Mouse (Mus musculus) forebrain, embryonic 13.5 days (tissue): Measurements from ENCODE around the gene Cenpq. TPM values are rescaled to one million over a fixed set of nuclear protein-coding genes. Genes with fewer than 3 reads are reported as not detected.

Experiments
- ATAC-seq: fragments of 200-750 bp; cut with Nextera tagmentation; 2 replicates; pipeline ENCODE4 v1.8.0; 2017
- H3K27ac ChIP-seq: fragments of 300-500 bp; sonication (generic); 2 replicates; pipeline ENCODE4 v1.5.1; 2015; ENCODE audit warnings: inconsistent platforms, mild to moderate bottlenecking, moderate library complexity
- H3K27me3 ChIP-seq: fragments of 300-500 bp; sonication (generic); 2 replicates; pipeline ENCODE4 v1.6.1; 2015; ENCODE audit warnings: mild to moderate bottlenecking, inconsistent platforms
- H3K36me3 ChIP-seq: fragments of 300-500 bp; sonication (generic); 2 replicates; pipeline ENCODE4 v1.6.1; 2015; ENCODE audit warnings: mild to moderate bottlenecking, inconsistent platforms; ENCODE audit not compliant: poor library complexity, severe bottlenecking
- H3K4me1 ChIP-seq: fragments of 300-500 bp; sonication (generic); 2 replicates; pipeline ENCODE4 v1.6.1; 2015; ENCODE audit warnings: inconsistent platforms
- H3K4me2 ChIP-seq: fragments of 300-500 bp; sonication (generic); 2 replicates; pipeline ENCODE4 v1.6.1; 2015; ENCODE audit warnings: inconsistent platforms, mild to moderate bottlenecking, moderate library complexity
- H3K4me3 ChIP-seq: fragments of 300-500 bp; sonication (generic); 2 replicates; pipeline ENCODE4 v1.5.1; 2015; ENCODE audit warnings: mild to moderate bottlenecking, inconsistent platforms
- H3K9ac ChIP-seq: fragments of 300-500 bp; sonication (generic); 2 replicates; pipeline ENCODE4 v1.6.1; 2015; ENCODE audit warnings: mild to moderate bottlenecking, inconsistent platforms
- H3K9me3 ChIP-seq: fragments of 300-500 bp; sonication (generic); replicated peaks from 2 replicates; pipeline ENCODE4 v1.6.1; 2016; ENCODE audit warnings: inconsistent platforms
- WGBS: fragments of 180-500 bp; shearing (Covaris S2); methylation state at CpG from one replicate; pipeline ENCODE4 v1.1.7; 2015; 5-methylcytosine and 5-hydroxymethylcytosine counted together
- polyA plus RNA-seq: library from polyadenylated mRNA; unstranded; fragments of >200 nt; fragmentation: Nextera tagmentation; extraction: Ambion mirVana; gene quantifications from 2 replicates; pipeline ENCODE4 v1.2.1, GENCODE M21; 2015

Gene Cenpq
- polyA plus RNA-seq, 1 experiment from 2014 or later, result 29.5 TPM

DNA sequence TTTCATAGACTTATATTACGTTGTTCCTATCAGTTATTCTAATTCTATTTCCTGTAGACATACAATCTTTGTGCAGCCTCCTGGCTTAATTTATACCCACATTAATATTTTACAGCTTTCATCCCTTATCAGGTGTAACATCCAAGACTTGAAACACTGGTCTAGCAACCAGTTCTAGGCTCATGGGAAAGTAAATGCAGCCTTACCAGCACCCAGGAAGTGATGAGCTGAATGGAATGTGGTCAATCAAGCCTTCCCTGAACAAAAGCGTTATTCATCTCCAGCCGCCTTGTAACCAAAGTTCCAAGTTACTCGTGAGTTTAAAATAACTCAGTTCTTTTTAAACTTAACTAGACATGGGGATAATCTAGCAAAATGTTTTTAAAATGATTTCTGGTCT, 49.7 kb downstream of the Cenpq start:
- H3K27ac ChIP-seq, result no peak overlapping the region
- 82% methylated on average over 4 of the region's 4 CpGs for WGBS
- ATAC-seq, result no peak
- H3K9me3 ChIP-seq, result no peaks in the 10 kb centered on the region
- H3K9ac ChIP-seq, result no peak overlapping the region
- peaks cover 5% of the 10 kb centered on the region; the same call in 1 of the 2 replicates for H3K4me1 ChIP-seq
- no peaks in the 10 kb centered on the region for H3K36me3 ChIP-seq
- H3K4me3 ChIP-seq, result no peak overlapping the region
- H3K4me2 ChIP-seq, result no peak overlapping the region
- H3K27me3 ChIP-seq, result no peaks in the 10 kb centered on the region

DNA sequence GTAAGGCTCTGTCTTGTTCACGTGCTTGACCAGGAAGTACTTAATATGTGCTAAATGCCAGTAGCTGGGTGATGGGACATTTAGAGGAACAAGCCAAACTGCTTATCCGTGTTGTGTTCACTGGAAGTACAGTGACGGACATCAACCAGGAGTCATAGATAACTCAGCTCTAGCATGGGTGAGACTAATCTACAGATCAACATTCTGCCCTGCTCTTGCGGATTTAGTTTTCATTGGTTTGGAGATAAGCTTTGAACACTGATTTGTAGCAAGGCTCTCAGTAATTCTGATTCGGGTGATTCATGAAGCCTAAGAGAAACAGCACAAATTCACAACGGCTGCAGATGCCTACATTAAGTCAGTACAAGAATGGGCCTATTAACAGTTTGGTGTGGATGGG, 52.7 kb downstream of the Cenpq start:
- Histone ChIP-seq H3K27me3 (no peaks in the 10 kb centered on the region), H3K9ac (no peak overlapping the region), H3K4me1 (peaks cover 9% of the 10 kb centered on the region; the same call in 1 of the 2 replicates), H3K4me2 (no peak overlapping the region), H3K36me3 (no peaks in the 10 kb centered on the region), H3K4me3 (no peak overlapping the region), H3K9me3 (no peaks in the 10 kb centered on the region), H3K27ac (no peak overlapping the region)
- ATAC-seq, result no peak
- WGBS, result 87% methylated on average over 6 of the region's 6 CpGs

DNA sequence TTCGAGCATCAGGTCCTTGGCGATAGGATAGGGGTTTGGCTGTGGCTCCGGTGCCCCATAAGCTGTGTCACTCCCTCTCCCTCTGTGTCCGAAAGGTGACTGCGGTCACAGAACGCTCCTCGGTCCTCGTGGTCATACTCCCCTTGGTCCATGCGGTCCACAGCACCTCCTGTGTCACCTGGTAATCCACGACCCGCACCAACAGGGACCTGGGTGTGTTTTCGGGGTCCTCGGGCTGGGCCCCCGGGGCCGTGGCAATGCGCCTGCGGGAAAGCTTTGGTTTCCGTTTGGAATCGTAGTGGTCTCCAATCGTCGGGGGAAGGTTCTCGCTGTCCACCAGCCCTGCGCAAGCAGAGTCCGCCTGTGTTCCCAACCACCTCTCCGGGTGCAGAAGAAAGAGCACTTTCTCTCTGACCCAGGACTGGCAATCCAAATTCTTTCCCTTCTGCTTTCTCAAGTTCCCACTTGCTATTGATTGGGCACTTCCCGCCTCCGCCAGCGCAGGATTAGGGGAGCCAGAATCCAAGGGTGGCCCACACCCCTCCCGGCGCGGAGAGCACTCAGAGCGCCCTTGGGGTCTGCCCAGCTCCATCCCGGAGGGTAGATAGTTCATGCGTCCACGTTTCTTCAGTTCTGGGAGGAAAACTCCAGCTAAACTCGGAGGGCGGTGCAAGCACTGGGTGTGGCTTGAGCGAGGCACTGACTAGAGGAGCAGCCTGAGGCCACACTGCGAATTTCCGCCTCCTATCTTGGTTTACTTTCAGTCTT, 54.7 kb downstream of the Cenpq start, which contains the start of gene 9130008F23Rik:
TSS of gene 9130008F23Rik (minus strand) at position 636 of the 768 bp plus-strand sequence.
- no peaks in the 10 kb centered on the region for H3K9me3 ChIP-seq
- no peak within 1 kb of the TSS for H3K27ac ChIP-seq
- ATAC-seq, result peak; percentile 83
- H3K9ac ChIP-seq, result peak within 1 kb of the TSS; percentile 63
- H3K4me3 ChIP-seq, result peak within 1 kb of the TSS; percentile 52
- H3K27me3 ChIP-seq, result no peaks in the 10 kb centered on the region
- under 1% methylated on average over 40 of the region's 40 CpGs for WGBS
- H3K4me1 ChIP-seq, result peaks cover 9% of the 10 kb centered on the region; the same call in 1 of the 2 replicates
- H3K4me2 ChIP-seq, result peak within 1 kb of the TSS; percentile 92
- no peaks in the 10 kb centered on the region for H3K36me3 ChIP-seq

DNA sequence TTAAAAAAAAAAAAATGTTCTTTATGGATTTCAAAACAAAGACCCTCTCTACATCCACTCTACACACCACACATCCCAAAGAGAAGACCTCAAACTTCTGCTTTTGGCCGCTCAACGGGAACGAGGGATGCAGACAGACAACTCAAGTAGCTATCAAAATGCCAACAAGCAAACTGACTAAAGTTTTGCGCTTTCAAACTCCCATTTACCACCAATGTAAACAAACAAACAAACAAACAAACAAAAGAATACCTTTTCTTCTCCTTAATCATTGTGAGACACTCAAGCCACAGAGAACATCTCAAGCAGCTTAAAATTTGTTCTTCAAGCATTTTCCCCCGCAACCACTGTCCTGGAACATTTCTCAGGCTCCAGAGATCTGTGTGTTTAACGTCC, 55.3 kb downstream of the Cenpq start:
- peak overlapping the region; percentile 63 for H3K9ac ChIP-seq
- H3K9me3 ChIP-seq, result no peaks in the 10 kb centered on the region
- 14% methylated on average over 6 of the region's 6 CpGs for WGBS
- no peak for ATAC-seq
- no peaks in the 10 kb centered on the region for H3K36me3 ChIP-seq
- H3K27ac ChIP-seq, result no peak overlapping the region
- peaks cover 9% of the 10 kb centered on the region; the same call in 1 of the 2 replicates for H3K4me1 ChIP-seq
- H3K4me2 ChIP-seq, result peak overlapping the region; percentile 92
- H3K27me3 ChIP-seq, result no peaks in the 10 kb centered on the region
- peak overlapping the region; percentile 52 for H3K4me3 ChIP-seq

DNA sequence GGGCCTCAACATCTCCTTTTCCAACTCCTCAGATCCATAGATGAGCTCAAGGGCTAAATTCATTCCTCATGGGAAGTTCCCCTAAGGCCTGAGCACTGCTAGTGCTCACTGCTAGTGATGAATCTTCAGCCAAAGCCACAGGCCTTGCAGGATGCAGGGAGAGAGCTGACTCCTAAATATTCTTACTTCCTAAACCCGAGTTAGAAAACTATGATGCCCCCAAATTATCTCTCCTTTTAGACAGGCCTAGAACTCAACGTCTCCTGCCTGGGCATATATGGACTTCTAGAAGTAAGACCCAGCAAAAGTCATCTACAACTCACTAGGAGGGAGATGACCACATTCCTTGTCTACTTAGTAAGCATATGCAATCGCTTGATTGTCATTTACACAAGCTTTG, 57.1 kb downstream of the Cenpq start:
- no peaks in the 10 kb centered on the region for H3K9me3 ChIP-seq
- WGBS, result 50% methylated on average over 3 of the region's 3 CpGs
- no peak overlapping the region for H3K9ac ChIP-seq
- H3K27me3 ChIP-seq, result no peaks in the 10 kb centered on the region
- no peak for ATAC-seq
- H3K4me1 ChIP-seq, result peaks cover 9% of the 10 kb centered on the region; the same call in 1 of the 2 replicates
- H3K4me3 ChIP-seq, result no peak overlapping the region
- no peak overlapping the region for H3K27ac ChIP-seq
- H3K36me3 ChIP-seq, result no peaks in the 10 kb centered on the region
- H3K4me2 ChIP-seq, result no peak overlapping the region

DNA sequence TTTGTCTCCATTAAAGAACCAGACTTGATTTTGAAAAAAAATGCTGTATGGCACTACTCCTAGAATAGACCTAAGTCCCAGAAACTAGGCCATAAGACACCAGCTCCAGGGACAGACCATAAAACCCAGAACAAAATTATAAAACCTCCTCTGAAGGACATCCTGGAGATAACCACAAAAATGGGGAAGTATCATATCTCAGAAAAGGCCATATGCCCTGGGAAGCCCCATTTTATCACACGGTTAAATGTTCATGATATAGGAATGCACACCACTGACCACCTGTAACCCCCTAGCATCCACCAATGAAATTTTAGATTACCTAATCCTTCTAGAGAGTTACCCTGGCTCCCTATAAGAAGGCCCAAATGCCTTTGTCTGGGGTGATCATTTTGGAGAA, 59.3 kb downstream of the Cenpq start:
- Histone ChIP-seq H3K27ac (no peak overlapping the region), H3K4me2 (no peak overlapping the region), H3K9ac (no peak overlapping the region), H3K4me1 (peaks cover 8% of the 10 kb centered on the region; the same call in 1 of the 2 replicates), H3K27me3 (no peaks in the 10 kb centered on the region), H3K4me3 (no peak overlapping the region), H3K36me3 (no peaks in the 10 kb centered on the region), H3K9me3 (no peaks in the 10 kb centered on the region)
- ATAC-seq, result no peak
- WGBS, result 94% methylated on average over 1 of the region's 1 CpGs

DNA sequence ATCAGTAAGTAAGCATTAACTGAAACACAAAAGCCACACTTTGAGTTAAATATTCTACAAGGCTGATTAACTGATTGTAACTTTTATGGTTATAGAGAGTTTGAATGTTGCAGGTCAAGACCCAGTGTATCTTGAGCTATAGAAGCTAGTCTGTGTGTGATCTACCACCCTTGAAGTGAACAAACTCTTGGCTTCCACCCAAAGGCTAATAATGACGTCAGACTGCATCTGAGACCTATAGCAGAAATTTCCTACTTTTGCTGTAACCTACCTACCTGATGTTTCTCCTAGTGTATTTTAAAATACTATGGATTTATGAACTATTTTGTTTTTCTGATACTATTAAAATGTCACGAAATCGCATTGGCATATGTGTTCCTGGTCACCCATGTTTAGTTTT, 60.1 kb downstream of the Cenpq start:
- no peak for ATAC-seq
- Histone ChIP-seq H3K4me1 (peaks cover under 1% of the 10 kb centered on the region; the same call in 1 of the 2 replicates), H3K9ac (no peak overlapping the region), H3K4me3 (no peak overlapping the region), H3K9me3 (no peaks in the 10 kb centered on the region), H3K27ac (no peak overlapping the region), H3K4me2 (no peak overlapping the region), H3K36me3 (no peaks in the 10 kb centered on the region), H3K27me3 (no peaks in the 10 kb centered on the region)
- 89% methylated on average over 3 of the region's 3 CpGs for WGBS

DNA sequence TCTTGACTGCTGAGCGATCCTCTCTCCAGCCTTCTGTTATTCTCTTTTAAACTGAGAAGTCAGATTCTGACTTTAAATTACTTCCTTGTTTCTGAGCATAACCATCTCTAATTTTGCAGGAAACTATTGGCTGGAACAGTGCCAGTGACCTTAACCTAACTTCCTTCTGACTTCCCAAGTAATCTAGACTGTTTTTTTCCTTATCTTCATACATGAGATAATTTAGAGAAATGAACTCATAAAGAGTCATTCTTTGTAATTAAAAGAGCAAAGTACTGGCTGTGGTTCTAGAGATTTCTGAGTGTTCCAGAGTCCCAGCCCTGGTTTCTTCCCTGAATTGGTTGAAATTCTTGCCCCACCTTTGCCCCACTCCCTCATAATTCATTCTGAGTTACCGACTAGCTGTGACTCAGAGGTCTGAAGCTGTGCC, 61.2 kb downstream of the Cenpq start:
- Histone ChIP-seq H3K27me3 (no peaks in the 10 kb centered on the region), H3K4me2 (no peak overlapping the region), H3K27ac (no peak overlapping the region), H3K4me3 (no peak overlapping the region), H3K4me1 (no peaks in the 10 kb centered on the region), H3K36me3 (no peaks in the 10 kb centered on the region), H3K9ac (no peak overlapping the region), H3K9me3 (no peaks in the 10 kb centered on the region)
- 66% methylated on average over 2 of the region's 2 CpGs for WGBS
- no peak for ATAC-seq

Other genes with a start within 250 kb of the Cenpq start
- gene Esp1, start 207.9 kb downstream of the Cenpq start, polyA plus RNA-seq, result not detected in 2 replicates
- gene Crisp2, start 128.0 kb downstream of the Cenpq start, polyA plus RNA-seq, result not detected in 2 replicates
- 0.06 and 0.76 TPM in 2 replicates for gene Rhag, start 123.9 kb downstream of the Cenpq start, polyA plus RNA-seq
- gene 9130008F23Rik, start 54.5 kb downstream of the Cenpq start, polyA plus RNA-seq, result 0.37 and 0.81 TPM in 2 replicates
- gene Glyatl3, start 20.7 kb downstream of the Cenpq start, polyA plus RNA-seq, result not detected in 2 replicates
- gene Mut, start 362 bp downstream of the Cenpq start, polyA plus RNA-seq, result 19.1 and 23.3 TPM in 2 replicates